In genomic region chr5:142439911-142440432, GRCm38 (mm10) we compare ENCODE assay signal across 8 mouse cellular contexts. TPM values are rescaled to one million over a fixed set of nuclear protein-coding genes. Genes with fewer than 3 reads are reported as not detected.
A peak's percentile ranks its signal among the peaks of the same experiment; 100 is the strongest.
DNase-seq lines count a peak whose midpoint lies in the region; ATAC-seq and TF ChIP-seq lines count a peak whose summit lies in the region.

No protein-coding gene starts in this region.

- H3K27ac ChIP-seq in kidney, postnatal 0 days = peak overlapping the region; percentile 94
- peak overlapping the region; percentile 53 for H3K27ac ChIP-seq in forebrain, embryonic 15.5 days (replicated peaks)
- H3K27ac ChIP-seq in liver, embryonic 14.5 days = peak overlapping the region; percentile 70
- H3K27ac ChIP-seq in stomach, embryonic 16.5 days (ENCODE audit: low read length) = peak overlapping the region; percentile 100

- H3K27me3 ChIP-seq in kidney, postnatal 0 days (ENCODE audit: insufficient read depth, low read length) = no peaks in the 10 kb centered on the region
- H3K27me3 ChIP-seq in forebrain, embryonic 15.5 days = no peaks in the 10 kb centered on the region
- no peaks in the 10 kb centered on the region for H3K27me3 ChIP-seq in liver, embryonic 14.5 days (ENCODE audit: control insufficient read depth, insufficient read depth, low read length)
- H3K27me3 ChIP-seq in stomach, embryonic 16.5 days (ENCODE audit: control insufficient read depth, insufficient read depth, low read length) = no peaks in the 10 kb centered on the region

- peak; percentile 63 for ATAC-seq in kidney, postnatal 0 days (replicated peaks; ENCODE audit: low FRiP score, low read depth)
- ATAC-seq in forebrain, embryonic 15.5 days (replicated peaks) = peak; percentile 60
- ATAC-seq in liver, embryonic 14.5 days (ENCODE audit: insufficient read depth) = peak; percentile 16
- peak; percentile 35 for ATAC-seq in stomach, embryonic 16.5 days (ENCODE audit: insufficient read depth, low FRiP score)
- no peak for ATAC-seq in activated CD4-positive, CD25-positive, alpha-beta regulatory T cell, adult 4 months

- H3K4me3 ChIP-seq in kidney, postnatal 0 days (replicated peaks; ENCODE audit: low read depth, low read length) = peak overlapping the region; percentile 24
- peak overlapping the region; percentile 24 for H3K4me3 ChIP-seq in forebrain, embryonic 15.5 days
- H3K4me3 ChIP-seq in liver, embryonic 14.5 days (ENCODE audit: insufficient read depth in 1 of 2, low read depth in 2 of 2, low read length in 2 of 2) = peak overlapping the region; percentile 46 to 54
- peak overlapping the region; percentile 35 for H3K4me3 ChIP-seq in stomach, embryonic 16.5 days (replicated peaks; ENCODE audit: low read length)

- no peaks in the 10 kb centered on the region for H3K9me3 ChIP-seq in kidney, postnatal 0 days (replicated peaks; ENCODE audit: low read length)
- no peaks in the 10 kb centered on the region for H3K9me3 ChIP-seq in forebrain, embryonic 15.5 days
- H3K9me3 ChIP-seq in liver, embryonic 14.5 days (ENCODE audit: control insufficient read depth, low read length) = no peaks in the 10 kb centered on the region
- H3K9me3 ChIP-seq in stomach, embryonic 16.5 days (replicated peaks; ENCODE audit: control insufficient read depth, low read length) = no peaks in the 10 kb centered on the region

- peaks cover 14% of the 10 kb centered on the region for H3K36me3 ChIP-seq in kidney, postnatal 0 days (ENCODE audit: insufficient read depth, low read length)
- H3K36me3 ChIP-seq in forebrain, embryonic 15.5 days = peaks cover 11% of the 10 kb centered on the region
- peaks cover 4% of the 10 kb centered on the region; the same call in 1 of the 2 replicates for H3K36me3 ChIP-seq in liver, embryonic 14.5 days (replicated peaks; ENCODE audit: control insufficient read depth, insufficient read depth, low read depth)
- peaks cover 13% of the 10 kb centered on the region; the same call in 1 of the 2 replicates for H3K36me3 ChIP-seq in stomach, embryonic 16.5 days (ENCODE audit: control insufficient read depth, insufficient read depth, low read length)

- H3K9ac ChIP-seq in kidney, postnatal 0 days (ENCODE audit: low read depth, low read length) = peak overlapping the region; percentile 44; the same call in 1 of the 2 replicates
- H3K9ac ChIP-seq in forebrain, embryonic 15.5 days (replicated peaks) = 0 out of 2 replicates have a peak overlapping the region, but pooled peaks have one; percentile 19
- H3K9ac ChIP-seq in liver, embryonic 14.5 days (replicated peaks) = peak overlapping the region; percentile 68
- H3K9ac ChIP-seq in stomach, embryonic 16.5 days (ENCODE audit: low read length) = peak overlapping the region; percentile 72

- no peak for TF ChIP-seq EP300 in liver, embryonic 14.5 days (IDR thresholded peaks at IDR 0.05; ENCODE audit: low read depth)

- 2% methylated on average over 12 of the region's 12 CpGs for WGBS in kidney, postnatal 0 days
- WGBS in forebrain, embryonic 15.5 days = 1% methylated on average over 12 of the region's 12 CpGs
- 4% methylated on average over 12 of the region's 12 CpGs for WGBS in liver, embryonic 14.5 days (ENCODE audit: insufficient replicate concordance)
- 2% methylated on average over 12 of the region's 12 CpGs for WGBS in stomach, embryonic 16.5 days

- peaks cover 31% of the 10 kb centered on the region for H3K4me1 ChIP-seq in kidney, postnatal 0 days (replicated peaks; ENCODE audit: insufficient read depth, low read length)
- H3K4me1 ChIP-seq in forebrain, embryonic 15.5 days = peaks cover 23% of the 10 kb centered on the region
- peaks cover 29 to 31% of the 10 kb centered on the region in 2 experiments for H3K4me1 ChIP-seq in liver, embryonic 14.5 days (replicated peaks; ENCODE audit: control insufficient read depth in 2 of 2, insufficient read depth in 2 of 2, low read length in 1 of 2)
- peaks cover 53% of the 10 kb centered on the region for H3K4me1 ChIP-seq in stomach, embryonic 16.5 days (ENCODE audit: control insufficient read depth, insufficient read depth, low read length)

- DNase-seq in kidney, postnatal 0 days (ENCODE audit: low spot score) = peak; percentile 44
- DNase-seq in kidney, adult 18-20 months = no peak
- DNase-seq in T-cell, adult 2 months (ENCODE audit: low spot score) = peak; percentile 67
- DNase-seq in liver, embryonic 14.5 days (ENCODE audit: low read depth in 3 of 3, low spot score in 3 of 3) = peak in 1 of 3 experiments; percentile 25
- DNase-seq in left cerebral cortex, adult 9 months (ENCODE audit: low spot score in 2 of 2) = no peak

- TF ChIP-seq CTCF in kidney, postnatal 0 days (IDR thresholded peaks at IDR 0.05; ENCODE audit: low read depth) = no peak
- TF ChIP-seq CTCF in liver, embryonic 14.5 days (IDR thresholded peaks at IDR 0.05; ENCODE audit: low read depth) = no peak

- peak overlapping the region; percentile 66 for H3K4me2 ChIP-seq in kidney, postnatal 0 days (ENCODE audit: low read length)
- H3K4me2 ChIP-seq in forebrain, embryonic 15.5 days (replicated peaks) = peak overlapping the region; percentile 49
- H3K4me2 ChIP-seq in liver, embryonic 14.5 days (ENCODE audit: low read depth) = peak overlapping the region; percentile 83
- peak overlapping the region; percentile 55 for H3K4me2 ChIP-seq in stomach, embryonic 16.5 days (ENCODE audit: low read depth, low read length)

RNA-seq across cellular contexts. Expression of gene Ap5z1, which starts 23.8 kb away (rescaled TPM):
- polyA plus RNA-seq in kidney, postnatal 0 days (2015; fragmentation: Nextera tagmentation; extraction: Ambion mirVana) = 6.4 and 8.8 TPM in 2 replicates
- polyA plus RNA-seq in forebrain, embryonic 15.5 days (2015; fragmentation: Nextera tagmentation; extraction: Ambion mirVana) = 15.0 and 15.1 TPM in 2 replicates
- polyA plus RNA-seq in liver, embryonic 14.5 days (2012; rRNA removed) = 5.8 and 6.8 TPM in 2 replicates
- 3.1 and 3.5 TPM in 2 replicates for polyA plus RNA-seq in liver, embryonic 14.5 days (2014; fragmentation: Nextera tagmentation; extraction: Ambion mirVana)
- polyA plus RNA-seq in stomach, embryonic 16.5 days (2015; fragmentation: Nextera tagmentation; extraction: Ambion mirVana) = 9.5 and 10.4 TPM in 2 replicates
- polyA plus RNA-seq in activated CD4-positive, CD25-positive, alpha-beta regulatory T cell, adult 4 months (2017; shearing (Covaris generic)) = 10 to 100 TPM; 12.0 to 24.8 TPM

RNA-seq across cellular contexts. Expression of gene Foxk1, which starts 38.7 kb away (rescaled TPM):
- polyA plus RNA-seq in kidney, postnatal 0 days (2015; fragmentation: Nextera tagmentation; extraction: Ambion mirVana) = 5.6 and 5.8 TPM in 2 replicates
- 3.9 TPM in 2 replicates for polyA plus RNA-seq in forebrain, embryonic 15.5 days (2015; fragmentation: Nextera tagmentation; extraction: Ambion mirVana)
- polyA plus RNA-seq in liver, embryonic 14.5 days (2012; rRNA removed) = 2.4 TPM in 2 replicates
- polyA plus RNA-seq in liver, embryonic 14.5 days (2014; fragmentation: Nextera tagmentation; extraction: Ambion mirVana) = 1.1 and 1.8 TPM in 2 replicates
- 3.5 and 3.7 TPM in 2 replicates for polyA plus RNA-seq in stomach, embryonic 16.5 days (2015; fragmentation: Nextera tagmentation; extraction: Ambion mirVana)
- polyA plus RNA-seq in activated CD4-positive, CD25-positive, alpha-beta regulatory T cell, adult 4 months (2017; shearing (Covaris generic)) = 10 to 100 TPM in 1 of 2 experiments, 1 to 10 TPM in 1; 9.4 to 13.3 TPM

Comparison
In these comparisons a context has a peak if more than half of its experiments do, and no peak if none do; other contexts are left out.
1. DNase-seq: peak in kidney, postnatal 0 days (single experiment) and T-cell, adult 2 months (single experiment); none in kidney, adult 18-20 months (single experiment) and left cerebral cortex, adult 9 months (0 of 2).
2. H3K9ac ChIP-seq: peak in every context shown above with its lines; median percentile 72 in stomach, embryonic 16.5 days; 68 in liver, embryonic 14.5 days; 44 in kidney, postnatal 0 days; 19 in forebrain, embryonic 15.5 days.
3. Peak in every context shown above with its lines, with median percentiles within 50 percentile points of each other: H3K27ac ChIP-seq, H3K4me2 ChIP-seq and H3K4me3 ChIP-seq.